In genomic region chr2:84792516-84792915, GRCm38 (mm10) we compare ENCODE assay signal across 18 mouse cellular contexts. TPM values are rescaled to one million over a fixed set of nuclear protein-coding genes. Genes with fewer than 3 reads are reported as not detected.
DNase-seq lines count a peak whose midpoint lies in the region; ATAC-seq lines count a peak whose summit lies in the region.
"Had no signal": no experiment of that assay in that cellular context is flagged by ENCODE, and none has a peak within 500 bp of the region (broad histone marks: within the 10 kb centered on the region; RNA-seq: fewer than 3 reads in every experiment).

No protein-coding gene starts in this region.

- no peaks in the 10 kb centered on the region for H3K36me3 ChIP-seq in kidney, embryonic 16.5 days (ENCODE audit: insufficient read depth, low read length)
- H3K36me3 ChIP-seq in liver, embryonic 15.5 days (replicated peaks), result 0 out of 2 replicates have a peak, but pooled peaks cover 3% of the 10 kb centered on the region
- H3K36me3 ChIP-seq: embryonic facial prominence, embryonic 12.5 days; forebrain, embryonic 10.5 days; hindbrain, embryonic 15.5 days; limb, embryonic 12.5 days had no signal

- 66% methylated on average over 3 of the region's 3 CpGs for WGBS in kidney, embryonic 16.5 days
- WGBS in liver, embryonic 15.5 days (ENCODE audit: insufficient replicate concordance), result 79% methylated on average over 3 of the region's 3 CpGs

- H3K27ac ChIP-seq in kidney, embryonic 16.5 days (ENCODE audit: low read length), result no peak overlapping the region
- H3K27ac ChIP-seq in liver, embryonic 15.5 days (replicated peaks), result no peak overlapping the region
- H3K27ac ChIP-seq: embryonic facial prominence, embryonic 12.5 days; forebrain, embryonic 10.5 days; hindbrain, embryonic 15.5 days; limb, embryonic 12.5 days had no signal

- no peaks in the 10 kb centered on the region for H3K4me1 ChIP-seq in kidney, embryonic 16.5 days (ENCODE audit: insufficient read depth, low read length)
- peaks cover 37% of the 10 kb centered on the region for H3K4me1 ChIP-seq in liver, embryonic 15.5 days (replicated peaks)
- H3K4me1 ChIP-seq: embryonic facial prominence, embryonic 12.5 days; hindbrain, embryonic 15.5 days; limb, embryonic 12.5 days had no signal

- H3K4me2 ChIP-seq in kidney, embryonic 16.5 days (replicated peaks; ENCODE audit: low read depth, low read length), result no peak overlapping the region
- 0 out of 2 replicates have a peak overlapping the region, but pooled peaks have one; percentile 18 for H3K4me2 ChIP-seq in liver, embryonic 15.5 days
- H3K4me2 ChIP-seq: embryonic facial prominence, embryonic 12.5 days; hindbrain, embryonic 15.5 days; limb, embryonic 12.5 days had no signal

- no peak overlapping the region for H3K4me3 ChIP-seq in kidney, embryonic 16.5 days (ENCODE audit: low read length)
- no peak overlapping the region for H3K4me3 ChIP-seq in liver, embryonic 15.5 days (replicated peaks)
- H3K4me3 ChIP-seq: embryonic facial prominence, embryonic 12.5 days; forebrain, embryonic 10.5 days; hindbrain, embryonic 15.5 days; limb, embryonic 12.5 days had no signal

- H3K27me3 ChIP-seq in kidney, embryonic 16.5 days (ENCODE audit: insufficient read depth, low read length), result no peaks in the 10 kb centered on the region
- H3K27me3 ChIP-seq in liver, embryonic 15.5 days, result peaks cover 29% of the 10 kb centered on the region
- H3K27me3 ChIP-seq: hindbrain, embryonic 15.5 days had no signal

- H3K9me3 ChIP-seq in kidney, embryonic 16.5 days (ENCODE audit: low read length), result peaks cover 7% of the 10 kb centered on the region; the same call in 1 of the 2 replicates
- H3K9me3 ChIP-seq in liver, embryonic 15.5 days (replicated peaks), result peaks cover 17% of the 10 kb centered on the region; the same call in 1 of the 2 replicates
- H3K9me3 ChIP-seq: hindbrain, embryonic 15.5 days had no signal

- no peak for ATAC-seq in kidney, embryonic 16.5 days (ENCODE audit: low FRiP score, low TSS enrichment)
- ATAC-seq in liver, embryonic 15.5 days (ENCODE audit: insufficient read depth), result no peak

- no peak overlapping the region for H3K9ac ChIP-seq in kidney, embryonic 16.5 days (replicated peaks; ENCODE audit: low read length)
- H3K9ac ChIP-seq in liver, embryonic 15.5 days, result no peak overlapping the region
- H3K9ac ChIP-seq: embryonic facial prominence, embryonic 12.5 days; hindbrain, embryonic 15.5 days; limb, embryonic 12.5 days had no signal

- DNase-seq in adrenal gland, postnatal 36 days, result peak; percentile 27 to 45
- DNase-seq in adrenal gland, adult 18-20 months (ENCODE audit: low spot score in 2 of 2), result no peak
- DNase-seq in kidney, adult 9 months, result peak; percentile 30
- DNase-seq in 416B (ENCODE audit: low read depth), result peak; percentile 35
- no peak for DNase-seq in cerebellum, adult 18-20 months
- DNase-seq: gastrocnemius, postnatal 25 days; right cerebral cortex, postnatal 14 days; thymus, postnatal 36 days had no signal

RNA-seq across cellular contexts. Expression of gene Ube2l6, which starts 6.1 kb away (rescaled TPM):
- 10 to 100 TPM; 17.1 to 23.1 TPM for total RNA-seq in adrenal gland, postnatal 36 days (2021)
- total RNA-seq in adrenal gland, adult 18-20 months (2021), result 10 to 100 TPM; 17.6 to 26.4 TPM
- polyA plus RNA-seq in kidney, embryonic 16.5 days (2015; fragmentation: Nextera tagmentation; extraction: Ambion mirVana), result 44.0 and 46.9 TPM in 2 replicates
- 533 and 556 TPM in 2 replicates for polyA plus RNA-seq in liver, embryonic 15.5 days (2015; fragmentation: Nextera tagmentation; extraction: Ambion mirVana)

RNA-seq across cellular contexts. Expression of gene Serping1, which starts 17.3 kb away (rescaled TPM):
- total RNA-seq in adrenal gland, postnatal 36 days (2021), result 10 to 100 TPM; 63.0 to 84.6 TPM
- total RNA-seq in adrenal gland, adult 18-20 months (2021), result 100 to 1,000 TPM in 1 of 2 experiments, 10 to 100 TPM in 1; 78.6 to 115 TPM
- 115 and 119 TPM in 2 replicates for polyA plus RNA-seq in kidney, embryonic 16.5 days (2015; fragmentation: Nextera tagmentation; extraction: Ambion mirVana)
- 84.2 and 102 TPM in 2 replicates for polyA plus RNA-seq in liver, embryonic 15.5 days (2015; fragmentation: Nextera tagmentation; extraction: Ambion mirVana)
- total RNA-seq: megakaryocyte-erythroid progenitor cell, adult 5-6 weeks had no signal

RNA-seq across cellular contexts. Expression of gene Smtnl1, which starts 29.9 kb away (rescaled TPM):
- not detected for total RNA-seq in adrenal gland, postnatal 36 days (2021)
- under 1 TPM in 1 of 2 experiments, not detected in 1; 0.32 TPM for total RNA-seq in adrenal gland, adult 18-20 months (2021)
- 0.19 and 0.26 TPM in 2 replicates for polyA plus RNA-seq in kidney, embryonic 16.5 days (2015; fragmentation: Nextera tagmentation; extraction: Ambion mirVana)
- 0.40 and 0.56 TPM in 2 replicates for polyA plus RNA-seq in liver, embryonic 15.5 days (2015; fragmentation: Nextera tagmentation; extraction: Ambion mirVana)
- total RNA-seq: left cerebral cortex, adult 8-10 months; megakaryocyte-erythroid progenitor cell, adult 5-6 weeks; midbrain, postnatal 0 days had no signal
- polyA plus RNA-seq: forebrain, embryonic 10.5 days; frontal cortex, adult 2 months; hindbrain, embryonic 15.5 days; midbrain, postnatal 0 days had no signal

RNA-seq across cellular contexts. Expression of gene Timm10, which starts 34.3 kb away (rescaled TPM):
- 10 to 100 TPM; 46.2 to 51.4 TPM for total RNA-seq in adrenal gland, postnatal 36 days (2021)
- total RNA-seq in adrenal gland, adult 18-20 months (2021), result 10 to 100 TPM; 45.8 to 59.0 TPM
- 60.1 and 66.6 TPM in 2 replicates for polyA plus RNA-seq in kidney, embryonic 16.5 days (2015; fragmentation: Nextera tagmentation; extraction: Ambion mirVana)
- polyA plus RNA-seq in liver, embryonic 15.5 days (2015; fragmentation: Nextera tagmentation; extraction: Ambion mirVana), result 33.3 and 37.0 TPM in 2 replicates

RNA-seq across cellular contexts. Expression of gene Slc43a1, which starts 46.1 kb away (rescaled TPM):
- total RNA-seq in adrenal gland, postnatal 36 days (2021), result 1 to 10 TPM; 6.6 to 7.5 TPM
- total RNA-seq in adrenal gland, adult 18-20 months (2021), result 1 to 10 TPM; 9.3 to 9.4 TPM
- 15.6 and 17.8 TPM in 2 replicates for polyA plus RNA-seq in kidney, embryonic 16.5 days (2015; fragmentation: Nextera tagmentation; extraction: Ambion mirVana)
- 190 and 203 TPM in 2 replicates for polyA plus RNA-seq in liver, embryonic 15.5 days (2015; fragmentation: Nextera tagmentation; extraction: Ambion mirVana)

Comparison
In these comparisons a context has a peak if more than half of its experiments do, and no peak if none do; other contexts are left out.
1. DNase-seq: peak in adrenal gland, postnatal 36 days (2 of 2), kidney, adult 9 months (single experiment) and 416B (single experiment); none in adrenal gland, adult 18-20 months (0 of 2) and cerebellum, adult 18-20 months (0 of 2).